Comparison of ENCODE assay signal across 8 mouse cellular contexts in the genomic region with DNA sequence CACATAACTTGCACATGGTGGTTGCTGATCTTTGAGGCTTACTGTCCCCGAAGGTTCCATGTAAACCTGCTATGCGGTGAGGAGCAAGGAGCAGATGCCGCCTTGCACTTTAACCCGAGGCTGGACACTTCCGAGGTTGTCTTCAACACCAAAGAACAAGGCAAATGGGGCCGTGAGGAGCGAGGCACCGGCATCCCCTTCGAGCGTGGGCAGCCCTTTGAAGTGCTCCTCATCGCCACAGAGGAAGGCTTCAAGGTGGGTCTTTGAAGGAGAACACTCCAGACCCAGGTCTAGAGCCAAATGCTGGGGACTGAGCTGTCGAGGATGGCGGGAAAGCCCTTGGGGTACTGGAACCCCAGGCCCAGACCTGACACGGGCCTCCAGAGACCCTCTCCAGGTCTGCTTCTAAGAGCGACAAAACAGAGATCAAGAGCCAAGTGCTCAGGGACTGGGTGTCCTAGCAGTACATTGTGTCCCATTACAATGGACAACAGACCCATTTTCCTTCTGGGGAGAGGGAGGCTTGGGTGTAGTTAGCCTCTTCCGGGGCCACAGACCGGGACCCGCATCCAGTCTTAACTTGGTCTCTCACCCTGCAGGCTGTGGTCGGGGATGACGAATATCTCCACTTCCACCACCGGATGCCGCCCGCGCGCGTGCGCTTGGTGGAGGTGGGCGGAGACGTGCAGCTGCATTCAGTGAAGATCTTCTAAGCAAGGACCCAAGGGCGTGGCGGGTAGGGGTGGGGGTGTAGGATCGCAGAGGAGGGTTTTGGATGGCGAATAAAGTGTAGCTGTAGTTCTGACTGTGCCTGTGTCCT. TPM values are rescaled to one million over a fixed set of nuclear protein-coding genes. Genes with fewer than 3 reads are reported as not detected.
DNase-seq lines count a peak whose midpoint lies in the region; ATAC-seq lines count a peak whose summit lies in the region.

No protein-coding gene starts in this region.

- no peaks in the 10 kb centered on the region for H3K36me3 ChIP-seq in intestine, embryonic 14.5 days (ENCODE audit: control insufficient read depth, insufficient read depth, low read length)
- no peaks in the 10 kb centered on the region for H3K36me3 ChIP-seq in megakaryocyte, embryonic 14.5 days (replicated peaks; ENCODE audit: low read length)

- peak; percentile 90 for DNase-seq in NIH3T3 (ENCODE audit: low read depth)
- peak; percentile 85 for DNase-seq in embryo, embryonic 11 days
- peak; percentile 84 for DNase-seq in gastrocnemius, postnatal 25 days
- DNase-seq in intestine, embryonic 14.5 days (ENCODE audit: low spot score) = peak; percentile 87
- peak; percentile 47 to 91 for DNase-seq in left cerebral cortex, postnatal 10 days (ENCODE audit: extremely low spot score in 1 of 2, low spot score in 2 of 2)
- DNase-seq in right cerebral cortex, postnatal 25 days = peak; percentile 84
- DNase-seq in urinary bladder, postnatal 4 days (ENCODE audit: low spot score in 2 of 2) = peak; percentile 79 to 84

- 38% methylated on average over 33 of the region's 33 CpGs for WGBS in intestine, embryonic 14.5 days

- peaks cover 11% of the 10 kb centered on the region; the same call in 1 of the 2 replicates for H3K4me1 ChIP-seq in intestine, embryonic 14.5 days (replicated peaks; ENCODE audit: control insufficient read depth, insufficient read depth, low read length)
- H3K4me1 ChIP-seq in megakaryocyte, embryonic 14.5 days = peaks cover 49% of the 10 kb centered on the region

- no peaks in the 10 kb centered on the region for H3K9me3 ChIP-seq in intestine, embryonic 14.5 days (ENCODE audit: control insufficient read depth, low read length)
- peaks cover 13% of the 10 kb centered on the region for H3K9me3 ChIP-seq in megakaryocyte, embryonic 14.5 days

- H3K27me3 ChIP-seq in intestine, embryonic 14.5 days (replicated peaks; ENCODE audit: control insufficient read depth, insufficient read depth, low read length) = no peaks in the 10 kb centered on the region
- H3K27me3 ChIP-seq in megakaryocyte, embryonic 14.5 days (replicated peaks) = no peaks in the 10 kb centered on the region

- no peak overlapping the region for H3K27ac ChIP-seq in intestine, embryonic 14.5 days (ENCODE audit: low read depth)

- intact Hi-C loops in left cerebral cortex, postnatal 10 days (cut with DNase I) = loop anchor here (5.0 kb wide), 2 partner anchors 38 to 68 kb away; partner anchors contain the start of gene Ech1

- no peak overlapping the region for H3K9ac ChIP-seq in intestine, embryonic 14.5 days (ENCODE audit: low read length)

- 0 out of 2 replicates have a peak overlapping the region, but pooled peaks have one; percentile 7 for H3K4me3 ChIP-seq in intestine, embryonic 14.5 days (ENCODE audit: low read depth, low read length)
- H3K4me3 ChIP-seq in megakaryocyte, embryonic 14.5 days (replicated peaks) = peak overlapping the region; percentile 90

- ATAC-seq in intestine, embryonic 14.5 days (replicated peaks; ENCODE audit: low FRiP score, low TSS enrichment, low read depth) = peak; percentile 47; the same call in 1 of the 2 replicates

- peak overlapping the region; percentile 42 for H3K4me2 ChIP-seq in intestine, embryonic 14.5 days (ENCODE audit: low read length)

RNA-seq across cellular contexts. Expression of gene Lgals7, which starts 2.0 kb away (rescaled TPM):
- total RNA-seq in gastrocnemius, postnatal 25 days (2021) = not detected
- polyA plus RNA-seq in intestine, embryonic 14.5 days (2014; fragmentation: Nextera tagmentation; extraction: Ambion mirVana) = 0.42 and 0.58 TPM in 2 replicates
- total RNA-seq in left cerebral cortex, postnatal 10 days (2021) = 1 to 10 TPM in 1 of 2 experiments, not detected in 1; 1.6 TPM
- not detected in 2 replicates for polyA plus RNA-seq in megakaryocyte, embryonic 14.5 days (2012; ENCODE audit: insufficient read depth, low replicate concordance)

RNA-seq across cellular contexts. Expression of gene Capn12, which starts 15.5 kb away (rescaled TPM):
- total RNA-seq in gastrocnemius, postnatal 25 days (2021) = under 1 TPM in 1 of 2 experiments, not detected in 1; 0.10 TPM
- polyA plus RNA-seq in intestine, embryonic 14.5 days (2014; fragmentation: Nextera tagmentation; extraction: Ambion mirVana) = 0.23 and 0.44 TPM in 2 replicates
- under 1 TPM; 0.53 to 0.69 TPM for total RNA-seq in left cerebral cortex, postnatal 10 days (2021)
- 0.08 TPM in 1 of 2 replicates, not detected in the other for polyA plus RNA-seq in megakaryocyte, embryonic 14.5 days (2012; ENCODE audit: insufficient read depth, low replicate concordance)

RNA-seq across cellular contexts. Expression of gene Lgals4, which starts 32.0 kb away (rescaled TPM):
- total RNA-seq in gastrocnemius, postnatal 25 days (2021) = 1 to 10 TPM; 3.2 to 5.4 TPM
- polyA plus RNA-seq in intestine, embryonic 14.5 days (2014; fragmentation: Nextera tagmentation; extraction: Ambion mirVana) = 604 and 737 TPM in 2 replicates
- total RNA-seq in left cerebral cortex, postnatal 10 days (2021) = 1 to 10 TPM; 2.4 to 2.7 TPM
- polyA plus RNA-seq in megakaryocyte, embryonic 14.5 days (2012; ENCODE audit: insufficient read depth, low replicate concordance) = 1.3 TPM in 1 of 2 replicates, not detected in the other

RNA-seq across cellular contexts. Expression of gene Ech1, which starts 40.7 kb away (rescaled TPM):
- total RNA-seq in gastrocnemius, postnatal 25 days (2021) = 100 to 1,000 TPM; 185 to 241 TPM
- polyA plus RNA-seq in intestine, embryonic 14.5 days (2014; fragmentation: Nextera tagmentation; extraction: Ambion mirVana) = 188 and 194 TPM in 2 replicates
- 10 to 100 TPM; 40.8 to 43.3 TPM for total RNA-seq in left cerebral cortex, postnatal 10 days (2021)
- polyA plus RNA-seq in megakaryocyte, embryonic 14.5 days (2012; ENCODE audit: insufficient read depth, low replicate concordance) = 12.0 and 64.8 TPM in 2 replicates

RNA-seq across cellular contexts. Expression of gene Hnrnpl, which starts 57.4 kb away (rescaled TPM):
- total RNA-seq in gastrocnemius, postnatal 25 days (2021) = 100 to 1,000 TPM; 118 to 120 TPM
- 232 and 241 TPM in 2 replicates for polyA plus RNA-seq in intestine, embryonic 14.5 days (2014; fragmentation: Nextera tagmentation; extraction: Ambion mirVana)
- total RNA-seq in left cerebral cortex, postnatal 10 days (2021) = 100 to 1,000 TPM; 459 to 475 TPM
- polyA plus RNA-seq in megakaryocyte, embryonic 14.5 days (2012; ENCODE audit: insufficient read depth, low replicate concordance) = 226 and 241 TPM in 2 replicates
